Mouse (Mus musculus) activated CD4-positive, CD25-positive, alpha-beta regulatory T cell (primary cell): ENCODE results near the gene Plcb3. TPM values are rescaled to one million over a fixed set of nuclear protein-coding genes. Genes with fewer than 3 reads are reported as not detected.

ENCODE experiments used
- polyA plus RNA-seq, 2 experiments: library from polyadenylated mRNA; unstranded; fragments of 100-300 nt; shearing (Covaris generic); gene quantifications; one replicate each; pipeline ENCODE4 v1.2.1; 2017

Gene Plcb3
- 10 to 100 TPM; 13.2 to 40.9 TPM for polyA plus RNA-seq

GRCm38 (mm10) chr19:6975537-6976521 is at the start of gene Plcb3:
Gene Plcb3 (minus strand): TSS chr19:6976470.

GRCm38 (mm10) chr19:7019191-7019590 is 42.9 kb upstream of the Plcb3 start, which contains the start of gene Fermt3:
Gene Fermt3 (minus strand): TSS chr19:7019469.

GRCm38 (mm10) chr19:6996006-6996405 is 19.7 kb upstream of the Plcb3 start, which contains the start of the genes Nudt22 and Trpt1:
Gene Nudt22 (minus strand): TSS chr19:6996117.
Gene Trpt1 (plus strand): TSS chr19:6996131.

GRCm38 (mm10) chr19:6992011-6992858 is 16.0 kb upstream of the Plcb3 start, which contains the start of gene Dnajc4:
Gene Dnajc4 (minus strand): TSS chr19:6992572.

GRCm38 (mm10) chr19:6987061-6987903 is 11.0 kb upstream of the Plcb3 start, which contains the start of gene Vegfb:
Gene Vegfb (minus strand): TSS chr19:6987651.

GRCm38 (mm10) chr19:6980381-6981093 is 4.3 kb upstream of the Plcb3 start, which contains the start of gene Fkbp2:
Gene Fkbp2 (minus strand): TSS chr19:6980501.

GRCm38 (mm10) chr19:6974211-6975205 is 1.8 kb downstream of the Plcb3 start, which contains the start of gene Ppp1r14b:
Gene Ppp1r14b (plus strand): TSS chr19:6974968.

GRCm38 (mm10) chr19:6942249-6942691 is 34.0 kb downstream of the Plcb3 start, which contains the start of gene Gpr137:
Gene Gpr137 (minus strand): TSS chr19:6942480.

GRCm38 (mm10) chr19:6941372-6942248 is 34.7 kb downstream of the Plcb3 start, which contains the start of gene Bad:
Gene Bad (plus strand): TSS chr19:6941861.

GRCm38 (mm10) chr19:6934195-6934977 is 41.9 kb downstream of the Plcb3 start, which contains the start of gene Kcnk4:
Gene Kcnk4 (minus strand): TSS chr19:6934515.

GRCm38 (mm10) chr19:6925307-6925573 is 51.0 kb downstream of the Plcb3 start, which contains the start of gene Catsperz:
Gene Catsperz (minus strand): TSS chr19:6925380.

GRCm38 (mm10) chr19:6921647-6922567 is 54.4 kb downstream of the Plcb3 start, which contains the start of gene Esrra:
Gene Esrra (minus strand): TSS chr19:6921813.

GRCm38 (mm10) chr19:6909507-6910289 is 66.6 kb downstream of the Plcb3 start, which contains the start of the genes Trmt112 and Prdx5:
Gene Trmt112 (plus strand): TSS chr19:6909698.
Gene Prdx5 (minus strand): TSS chr19:6910106.

